Mouse (Mus musculus) midbrain, embryonic 16.5 days (tissue): ENCODE results near the gene Sema3f. TPM values are rescaled to one million over a fixed set of nuclear protein-coding genes. Genes with fewer than 3 reads are reported as not detected.
A peak's percentile ranks its signal among the peaks of the same experiment; 100 is the strongest.

Experiments used
- ATAC-seq: fragments of 200-750 bp; cut with Nextera tagmentation; 2 replicates; pipeline ENCODE4 v1.8.0; 2017; ENCODE audit warnings: moderate TSS enrichment
- H3K27ac ChIP-seq: fragments of 300-500 bp; sonication (generic); 2 replicates; pipeline ENCODE4 v1.5.1; 2014; ENCODE audit warnings: mild to moderate bottlenecking, low read length, mixed read lengths
- H3K27me3 ChIP-seq: fragments of 300-500 bp; sonication (generic); 2 replicates; pipeline ENCODE4 v1.6.1; 2014; ENCODE audit warnings: low read depth, low read length, mixed read lengths; ENCODE audit not compliant: control insufficient read depth, insufficient read depth
- H3K36me3 ChIP-seq: fragments of 300-500 bp; sonication (generic); 2 replicates; pipeline ENCODE4 v1.6.1; 2014; ENCODE audit warnings: mild to moderate bottlenecking, low read length, moderate library complexity, mixed read lengths; ENCODE audit not compliant: control insufficient read depth, insufficient read depth
- H3K4me1 ChIP-seq: fragments of 300-500 bp; sonication (generic); 2 replicates; pipeline ENCODE4 v1.6.1; 2014; ENCODE audit warnings: mild to moderate bottlenecking, low read length, mixed read lengths; ENCODE audit not compliant: control insufficient read depth, insufficient read depth
- H3K4me2 ChIP-seq: fragments of 300-500 bp; sonication (generic); 2 replicates; pipeline ENCODE4 v1.6.1; 2014; ENCODE audit warnings: mild to moderate bottlenecking, low read length, mixed read lengths
- H3K4me3 ChIP-seq: fragments of 300-500 bp; sonication (generic); 2 replicates; pipeline ENCODE4 v1.5.1; 2014; ENCODE audit warnings: low read depth, mild to moderate bottlenecking, low read length, moderate library complexity, mixed read lengths
- H3K9ac ChIP-seq: fragments of 300-500 bp; sonication (generic); 2 replicates; pipeline ENCODE4 v1.6.1; 2014; ENCODE audit warnings: low read depth, low read length, mixed read lengths
- H3K9me3 ChIP-seq: fragments of 300-500 bp; sonication (generic); replicated peaks from 2 replicates; pipeline ENCODE4 v1.6.1; 2014; ENCODE audit warnings: mild to moderate bottlenecking, low read length, mixed read lengths; ENCODE audit not compliant: control insufficient read depth, poor library complexity, severe bottlenecking
- WGBS: fragments of 180-500 bp; shearing (Covaris S2); extraction: QIAGEN DNeasy Blood & Tissue Kit; methylation state at CpG from one replicate; pipeline ENCODE4 v1.1.7; 2014; 5-methylcytosine and 5-hydroxymethylcytosine counted together
- polyA plus RNA-seq: library from polyadenylated mRNA; unstranded; fragments of >200 nt; fragmentation: Nextera tagmentation; extraction: Ambion mirVana; gene quantifications from 2 replicates; pipeline ENCODE4 v1.2.1, GENCODE M21; 2015

Sema3f gene
- polyA plus RNA-seq, 1 experiment from 2014 or later, result 19.2 TPM

DNA sequence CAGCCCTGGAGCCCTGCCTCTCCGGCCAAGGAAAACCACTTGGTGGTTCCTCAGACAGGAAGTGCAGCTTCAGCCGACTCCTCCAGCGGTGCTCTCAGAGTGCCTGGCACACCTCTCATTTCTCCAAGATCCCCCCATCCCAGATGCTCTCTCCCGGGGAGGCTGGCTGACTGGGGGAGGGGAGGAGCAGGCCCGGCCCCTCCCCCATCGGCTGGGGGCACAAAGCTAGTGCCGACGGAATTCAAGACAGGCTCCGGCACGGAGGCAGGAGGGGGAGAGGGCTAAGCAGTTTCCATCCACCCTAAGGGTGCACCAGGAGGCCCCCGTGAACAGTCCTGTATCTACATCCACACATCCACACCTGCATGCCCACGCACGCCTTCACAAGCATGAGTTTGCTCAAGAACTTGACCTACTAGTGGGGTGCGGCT, 3.5 kb downstream of the Sema3f start:
- peaks cover 42% of the 10 kb centered on the region for H3K4me1 ChIP-seq

DNA sequence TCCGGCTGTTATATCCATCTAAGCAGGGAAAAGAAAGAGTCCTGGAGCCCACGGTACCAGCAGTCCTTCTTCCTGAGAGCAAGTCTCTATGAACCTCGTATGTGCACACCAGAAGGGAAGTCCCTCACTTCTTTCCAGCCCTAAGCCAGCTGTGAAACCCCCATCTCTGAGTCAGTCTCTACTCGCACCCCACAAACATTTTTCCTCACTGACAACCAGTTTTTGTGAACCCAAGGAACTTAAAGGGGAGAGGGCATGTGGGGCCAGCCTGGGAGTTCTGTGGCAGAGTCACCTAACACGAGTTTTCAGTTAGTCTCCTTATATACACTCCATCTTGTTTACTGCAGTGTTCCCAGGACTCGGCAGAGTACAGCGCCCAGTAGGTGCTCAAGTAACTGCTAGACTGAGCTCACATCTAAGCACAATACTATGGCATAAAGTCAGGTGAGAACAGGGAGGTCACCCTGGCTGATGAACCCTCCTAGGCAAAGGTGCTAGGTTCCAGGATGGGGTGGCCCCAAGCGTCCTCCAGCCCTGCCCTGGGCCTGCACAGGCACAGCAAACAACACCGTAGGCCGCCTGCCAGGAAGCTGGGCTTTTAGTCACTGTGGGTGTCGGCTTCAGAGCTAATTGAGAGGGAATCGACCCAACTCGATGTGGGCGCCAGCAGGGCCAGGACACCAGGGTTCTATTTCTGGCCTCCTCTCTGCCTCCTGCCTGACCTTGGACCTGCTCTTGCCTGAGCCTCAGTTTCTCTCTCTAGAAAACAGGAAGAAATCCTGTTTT, 6.7 kb downstream of the Sema3f start:
- Histone ChIP-seq H3K4me1 (peaks cover 65% of the 10 kb centered on the region), H3K27ac (no peak overlapping the region), H3K9ac (no peak overlapping the region), H3K36me3 (peaks cover 5% of the 10 kb centered on the region), H3K4me3 (no peak overlapping the region), H3K9me3 (no peaks in the 10 kb centered on the region), H3K27me3 (no peaks in the 10 kb centered on the region), H3K4me2 (no peak overlapping the region)
- 69% methylated on average over 14 of the region's 14 CpGs for WGBS
- no peak for ATAC-seq

More for the DNA sequence above, 3.5 kb downstream of the Sema3f start:
- no peak for ATAC-seq
- H3K27ac ChIP-seq, result peak overlapping the region; percentile 91
- peaks cover 3% of the 10 kb centered on the region for H3K36me3 ChIP-seq
- peak overlapping the region; percentile 72 for H3K4me2 ChIP-seq
- no peaks in the 10 kb centered on the region for H3K9me3 ChIP-seq
- 1% methylated on average over 14 of the region's 14 CpGs for WGBS
- H3K9ac ChIP-seq, result peak overlapping the region; percentile 98
- no peaks in the 10 kb centered on the region for H3K27me3 ChIP-seq
- H3K4me3 ChIP-seq, result peak overlapping the region; percentile 95

- no peak for ATAC-seq
- H3K27ac ChIP-seq, result 0 out of 2 replicates have a peak overlapping the region, but pooled peaks have one; percentile 8
- peaks cover 5% of the 10 kb centered on the region for H3K36me3 ChIP-seq
- H3K4me1 ChIP-seq, result peaks cover 69% of the 10 kb centered on the region
- no peak overlapping the region for H3K9ac ChIP-seq
- H3K9me3 ChIP-seq, result no peaks in the 10 kb centered on the region
- 68% methylated on average over 3 of the region's 3 CpGs for WGBS
- H3K4me2 ChIP-seq, result no peak overlapping the region
- H3K4me3 ChIP-seq, result no peak overlapping the region
- no peaks in the 10 kb centered on the region for H3K27me3 ChIP-seq
Observed at GRCm38 (mm10) chr9:107702606-107703185, 7.6 kb downstream of the Sema3f start.

GRCm38 (mm10) chr9:107701594-107701993, 8.7 kb downstream of the Sema3f start:
- no peak overlapping the region for H3K4me3 ChIP-seq
- H3K9me3 ChIP-seq, result no peaks in the 10 kb centered on the region
- H3K36me3 ChIP-seq, result peaks cover 5% of the 10 kb centered on the region
- peaks cover 65% of the 10 kb centered on the region for H3K4me1 ChIP-seq
- H3K27ac ChIP-seq, result peak overlapping the region; percentile 58
- WGBS, result 64% methylated on average over 12 of the region's 12 CpGs
- ATAC-seq, result no peak
- no peaks in the 10 kb centered on the region for H3K27me3 ChIP-seq
- H3K4me2 ChIP-seq, result no peak overlapping the region
- H3K9ac ChIP-seq, result no peak overlapping the region

- ATAC-seq, result peak; percentile 26; the same call in 1 of the 2 replicates
- Histone ChIP-seq H3K9me3 (no peaks in the 10 kb centered on the region), H3K4me2 (peak overlapping the region; percentile 7; the same call in 1 of the 2 replicates), H3K9ac (no peak overlapping the region), H3K36me3 (peaks cover 5% of the 10 kb centered on the region), H3K27me3 (no peaks in the 10 kb centered on the region), H3K27ac (peak overlapping the region; percentile 36; the same call in 1 of the 2 replicates), H3K4me1 (peaks cover 54% of the 10 kb centered on the region), H3K4me3 (no peak overlapping the region)
- 25% methylated on average over 6 of the region's 6 CpGs for WGBS
Observed at GRCm38 (mm10) chr9:107700114-107700571, 10.1 kb downstream of the Sema3f start.

DNA sequence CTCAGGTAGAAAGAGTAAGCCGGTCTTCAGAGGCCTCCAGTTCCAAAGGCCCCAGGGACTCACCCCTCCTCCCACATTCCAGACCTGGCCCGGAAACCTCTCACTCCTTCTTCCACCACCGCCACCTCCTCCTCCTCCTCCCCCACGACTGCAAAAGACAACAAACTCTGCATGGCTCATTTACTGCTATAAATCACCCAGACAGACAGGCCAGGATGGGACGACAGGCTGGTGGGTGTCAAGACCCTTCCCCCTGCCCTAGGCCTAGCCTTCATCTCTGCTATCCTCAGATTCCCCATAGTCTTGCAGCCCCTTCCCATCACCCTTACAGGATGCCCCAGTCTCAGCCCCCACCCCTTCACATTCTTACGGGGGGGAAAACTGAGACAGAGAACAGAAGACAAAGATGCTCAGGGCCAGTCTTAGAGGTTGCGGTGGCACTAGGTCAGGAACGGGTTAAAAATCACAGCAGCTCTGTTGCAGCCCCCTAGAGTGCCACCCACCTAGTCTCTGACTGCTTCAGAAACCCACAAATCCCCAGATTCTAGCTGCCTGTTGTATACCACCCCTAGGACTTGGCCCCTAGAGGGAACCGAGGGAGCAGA, 10.8 kb downstream of the Sema3f start:
- Histone ChIP-seq H3K4me1 (peaks cover 53% of the 10 kb centered on the region), H3K9ac (no peak overlapping the region)

DNA sequence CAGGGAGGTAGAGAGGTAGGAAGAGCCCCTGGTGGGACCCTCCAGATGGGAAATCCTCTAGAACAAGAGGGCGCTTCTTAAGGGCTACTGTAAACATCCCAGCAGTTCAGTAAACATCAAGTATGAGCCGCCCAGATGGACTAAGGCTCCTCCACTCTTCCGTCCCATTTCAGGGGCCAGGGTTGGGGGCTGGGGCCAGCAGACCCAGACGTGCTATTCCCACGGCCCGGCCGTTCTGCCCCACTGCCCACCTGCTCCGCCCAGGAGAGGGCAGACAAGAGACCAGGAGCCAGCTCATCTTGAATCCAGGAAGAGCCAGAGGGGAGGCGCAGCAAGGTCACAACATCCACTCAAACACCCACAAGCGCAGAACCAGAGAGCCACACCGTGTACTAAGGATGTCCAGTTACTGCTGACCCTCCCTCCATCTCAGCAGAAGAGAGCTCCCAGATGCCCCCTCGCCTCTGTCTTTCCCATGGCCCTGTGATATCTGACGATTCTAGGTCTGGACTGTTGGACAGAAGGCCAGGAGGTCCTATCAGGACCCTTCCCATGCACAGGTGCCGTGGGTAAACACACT, 11.6 kb downstream of the Sema3f start:
- Histone ChIP-seq H3K9ac (peak overlapping the region; percentile 35; the same call in 1 of the 2 replicates), H3K27ac (0 out of 2 replicates have a peak overlapping the region, but pooled peaks have one; percentile 17), H3K36me3 (0 out of 2 replicates have a peak, but pooled peaks cover 2% of the 10 kb centered on the region), H3K4me1 (peaks cover 54% of the 10 kb centered on the region), H3K27me3 (no peaks in the 10 kb centered on the region), H3K4me2 (peak overlapping the region; percentile 13; the same call in 1 of the 2 replicates), H3K4me3 (no peak overlapping the region), H3K9me3 (no peaks in the 10 kb centered on the region)
- WGBS, result 16% methylated on average over 14 of the region's 14 CpGs
- no peak for ATAC-seq

More for the DNA sequence above, 10.8 kb downstream of the Sema3f start:
- Histone ChIP-seq H3K9me3 (no peaks in the 10 kb centered on the region), H3K27ac (peak overlapping the region; percentile 36; the same call in 1 of the 2 replicates), H3K36me3 (0 out of 2 replicates have a peak, but pooled peaks cover 2% of the 10 kb centered on the region), H3K27me3 (no peaks in the 10 kb centered on the region), H3K4me3 (no peak overlapping the region), H3K4me2 (peak overlapping the region; percentile 7; the same call in 1 of the 2 replicates)
- 9% methylated on average over 9 of the region's 9 CpGs for WGBS
- ATAC-seq, result no peak

- Histone ChIP-seq H3K36me3 (0 out of 2 replicates have a peak, but pooled peaks cover 2% of the 10 kb centered on the region), H3K4me2 (peak overlapping the region; percentile 13; the same call in 1 of the 2 replicates), H3K27me3 (no peaks in the 10 kb centered on the region), H3K9ac (0 out of 2 replicates have a peak overlapping the region, but pooled peaks have one; percentile 46), H3K9me3 (no peaks in the 10 kb centered on the region), H3K27ac (peak overlapping the region; percentile 18; the same call in 1 of the 2 replicates), H3K4me3 (no peak overlapping the region), H3K4me1 (peaks cover 58% of the 10 kb centered on the region)
- ATAC-seq, result peak; percentile 15; the same call in 1 of the 2 replicates
- WGBS, result 11% methylated on average over 14 of the region's 14 CpGs
Observed at GRCm38 (mm10) chr9:107697811-107698521, 12.3 kb downstream of the Sema3f start.
